Mouse (Mus musculus): ENCODE results near the gene Sgca. TPM values are rescaled to one million over a fixed set of nuclear protein-coding genes. Genes with fewer than 3 reads are reported as not detected.
A peak's percentile ranks its signal among the peaks of the same experiment; 100 is the strongest.

Sgca gene
- polyA plus RNA-seq, 1 experiment from 2014 or later: not detected

DNA sequence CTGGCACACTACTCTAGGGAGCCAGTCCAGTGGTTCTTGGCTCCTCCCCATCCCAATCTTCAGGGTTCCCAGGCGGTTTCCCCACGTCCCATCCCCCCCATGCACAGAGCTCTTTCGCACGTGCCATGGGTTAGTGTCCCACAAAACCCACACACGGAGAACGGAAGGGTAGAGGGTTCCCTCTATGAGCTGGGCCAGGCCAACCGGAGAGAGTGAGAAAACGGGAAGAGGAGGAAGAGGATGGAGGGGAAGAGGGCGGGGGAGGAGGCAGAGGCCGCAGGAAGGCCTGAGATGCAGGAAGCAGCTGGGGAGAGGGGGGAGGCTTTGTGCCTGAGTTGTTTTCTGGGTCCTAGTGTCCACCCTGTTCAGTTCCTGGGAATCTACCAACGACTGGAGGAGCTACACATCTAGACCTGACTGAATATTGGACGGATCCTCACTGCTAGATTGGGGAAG, 13.5 kb upstream of the Sgca start:
- H3K36me3 ChIP-seq (replicated peaks): peaks cover 7% of the 10 kb centered on the region
- peak; percentile 92 for DNase-seq (ENCODE audit: extremely low spot score, low spot score)
- H3K9me3 ChIP-seq: no peaks in the 10 kb centered on the region
- peak overlapping the region; percentile 97 for H3K27ac ChIP-seq
- H3K4me3 ChIP-seq: peak overlapping the region; percentile 96
- no peaks in the 10 kb centered on the region for H3K27me3 ChIP-seq (ENCODE audit: poor library complexity, severe bottlenecking)
- 0% methylated on average over 12 of the region's 12 CpGs for WGBS
- peaks cover 88% of the 10 kb centered on the region for H3K4me1 ChIP-seq

DNA sequence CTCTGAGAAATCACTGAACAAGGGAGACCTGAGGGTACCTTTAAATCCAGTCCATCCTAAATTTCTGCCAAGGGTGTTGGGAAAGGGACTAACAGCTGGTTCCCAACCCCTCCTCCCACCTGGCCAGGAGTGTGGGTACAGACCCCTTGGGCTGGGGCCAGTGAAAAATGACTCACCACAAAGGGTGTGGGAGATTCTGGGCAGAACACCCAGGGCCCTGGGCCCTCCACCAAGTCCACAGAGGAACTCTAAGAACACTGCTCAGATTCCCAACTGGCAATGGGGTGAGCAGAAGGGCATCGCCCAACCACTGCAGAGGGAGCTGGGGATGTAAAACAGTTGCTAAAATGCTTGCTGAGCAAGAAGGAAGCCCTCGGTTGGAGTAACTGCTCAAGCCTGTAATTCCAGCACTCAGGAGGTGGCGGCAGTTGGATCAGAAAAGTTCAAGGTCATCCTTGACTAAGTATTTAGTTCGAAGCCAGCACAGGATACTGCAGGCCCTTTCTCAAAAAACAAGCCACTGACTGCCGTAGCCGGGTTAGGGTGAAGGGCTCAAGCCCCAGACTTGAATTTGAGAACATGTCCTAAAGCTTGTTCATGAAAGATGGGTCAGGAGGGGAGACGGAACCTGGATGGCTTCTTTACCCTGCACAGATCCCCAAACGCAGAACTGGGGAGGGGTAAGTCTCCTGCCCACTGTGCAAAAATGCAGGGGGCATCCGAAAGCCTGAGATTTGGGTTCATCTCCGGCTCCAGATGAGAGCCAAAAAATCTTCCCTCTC, 12.8 kb upstream of the Sgca start:
- 22% methylated on average over 10 of the region's 10 CpGs for WGBS
- H3K36me3 ChIP-seq (replicated peaks): 0 out of 2 replicates have a peak, but pooled peaks cover 1% of the 10 kb centered on the region
- no peaks in the 10 kb centered on the region for H3K27me3 ChIP-seq (ENCODE audit: poor library complexity, severe bottlenecking)
- no peaks in the 10 kb centered on the region for H3K9me3 ChIP-seq
- no peak for DNase-seq (ENCODE audit: extremely low spot score, low spot score)
- peaks cover 82% of the 10 kb centered on the region for H3K4me1 ChIP-seq
- peak overlapping the region; percentile 96 for H3K4me3 ChIP-seq
- H3K27ac ChIP-seq: peak overlapping the region; percentile 97

DNA sequence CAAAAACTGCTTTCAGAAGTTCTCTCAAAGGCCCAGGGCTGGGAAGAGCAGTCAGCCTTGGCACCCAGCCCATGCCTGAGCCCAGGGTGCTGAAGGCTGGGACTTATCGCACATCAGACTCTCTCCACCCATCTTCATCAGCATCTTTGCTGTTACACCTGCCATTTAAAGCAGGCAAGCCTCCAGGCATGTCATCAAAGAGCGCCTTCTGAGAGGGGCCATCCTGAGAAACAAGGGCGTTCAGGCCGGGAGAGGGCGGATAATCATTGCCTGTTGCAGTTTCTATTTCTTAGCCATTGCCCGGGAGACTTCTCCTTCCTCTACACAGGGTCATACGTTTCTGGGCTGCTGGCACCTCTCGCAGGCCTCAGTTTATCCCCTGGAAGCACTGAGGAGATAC, 11.7 kb upstream of the Sgca start:
- Histone ChIP-seq H3K36me3 (replicated peaks) (no peaks in the 10 kb centered on the region), H3K27ac (peak overlapping the region; percentile 97), H3K4me3 (no peak overlapping the region), H3K27me3 (ENCODE audit: poor library complexity, severe bottlenecking) (no peaks in the 10 kb centered on the region), H3K4me1 (peaks cover 70% of the 10 kb centered on the region), H3K9me3 (no peaks in the 10 kb centered on the region)
- DNase-seq (ENCODE audit: extremely low spot score, low spot score): no peak
- WGBS: 82% methylated on average over 8 of the region's 8 CpGs

DNA sequence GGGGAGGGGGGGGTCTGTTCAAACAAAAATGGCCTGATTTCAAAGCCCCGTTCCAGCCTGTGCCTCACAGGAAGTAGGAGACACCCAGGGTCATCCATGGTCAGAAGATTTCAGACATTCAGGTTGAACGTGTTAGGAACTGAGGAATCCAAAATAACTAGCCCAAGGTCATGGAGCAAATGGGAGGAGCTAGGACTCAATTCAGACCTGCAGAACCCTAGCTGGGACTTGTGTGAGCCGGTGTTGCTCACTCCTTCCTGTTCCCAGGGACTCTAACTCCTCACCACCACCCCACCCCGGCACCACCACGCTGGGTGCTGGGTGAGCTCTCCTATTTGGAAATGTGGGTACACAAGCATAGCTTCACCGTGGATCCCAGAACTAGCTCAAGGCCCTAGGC, 11.2 kb upstream of the Sgca start:
- H3K27me3 ChIP-seq (ENCODE audit: poor library complexity, severe bottlenecking): no peaks in the 10 kb centered on the region
- peak overlapping the region; percentile 62 for H3K27ac ChIP-seq
- no peaks in the 10 kb centered on the region for H3K36me3 ChIP-seq (replicated peaks)
- no peaks in the 10 kb centered on the region for H3K9me3 ChIP-seq
- H3K4me1 ChIP-seq: peaks cover 65% of the 10 kb centered on the region
- no peak overlapping the region for H3K4me3 ChIP-seq
- WGBS: 53% methylated on average over 6 of the region's 6 CpGs
- no peak for DNase-seq (ENCODE audit: extremely low spot score, low spot score)

DNA sequence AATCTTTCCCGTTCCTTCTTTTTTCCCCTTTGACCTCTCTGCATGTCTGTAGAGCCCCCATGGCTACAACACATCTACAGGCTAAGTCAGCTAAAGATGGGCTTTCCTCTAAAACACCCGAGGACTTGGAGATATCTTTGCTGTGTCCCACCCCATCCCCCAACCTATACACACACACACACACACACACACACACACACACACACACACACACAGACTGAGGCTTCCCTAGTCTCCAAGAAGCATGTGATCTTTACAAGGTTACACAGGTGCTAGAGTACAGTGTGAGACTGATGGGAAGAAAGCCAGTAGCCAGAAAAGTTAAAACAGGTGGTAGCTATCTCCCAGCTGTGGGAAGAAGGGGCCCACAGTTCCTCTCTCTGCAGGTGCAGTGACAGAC, 10.3 kb upstream of the Sgca start:
- Histone ChIP-seq H3K9me3 (no peaks in the 10 kb centered on the region), H3K4me1 (peaks cover 56% of the 10 kb centered on the region), H3K36me3 (replicated peaks) (no peaks in the 10 kb centered on the region), H3K27me3 (ENCODE audit: poor library complexity, severe bottlenecking) (no peaks in the 10 kb centered on the region), H3K4me3 (no peak overlapping the region), H3K27ac (peak overlapping the region; percentile 62; the same call in 1 of the 2 replicates)
- WGBS: 74% methylated on average over 2 of the region's 2 CpGs
- DNase-seq (ENCODE audit: extremely low spot score, low spot score): no peak

DNA sequence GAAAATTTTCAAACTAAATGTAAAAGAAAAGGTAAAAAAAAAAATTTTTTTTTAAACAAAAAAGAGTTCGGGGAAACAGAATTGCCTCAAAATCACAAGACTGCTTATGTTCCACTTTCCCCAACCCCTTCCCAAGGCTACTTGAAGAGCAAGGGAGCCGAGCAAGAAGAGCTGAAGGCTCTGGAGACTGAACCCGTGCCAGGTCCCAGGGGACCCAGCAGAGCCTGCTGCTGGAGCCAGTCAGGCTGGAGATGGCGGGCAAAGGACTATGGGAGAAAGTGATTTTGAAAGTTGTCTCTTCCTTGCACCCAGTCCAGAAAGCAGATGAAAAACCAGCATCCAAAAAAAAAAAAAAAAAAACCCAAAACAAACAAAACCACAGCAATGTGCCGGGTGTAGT, 9.7 kb upstream of the Sgca start:
- no peak overlapping the region for H3K27ac ChIP-seq
- no peak for DNase-seq (ENCODE audit: extremely low spot score, low spot score)
- WGBS: 85% methylated on average over 5 of the region's 5 CpGs
- H3K4me3 ChIP-seq: no peak overlapping the region
- no peaks in the 10 kb centered on the region for H3K36me3 ChIP-seq (replicated peaks)
- H3K4me1 ChIP-seq: peaks cover 54% of the 10 kb centered on the region
- no peaks in the 10 kb centered on the region for H3K9me3 ChIP-seq
- no peaks in the 10 kb centered on the region for H3K27me3 ChIP-seq (ENCODE audit: poor library complexity, severe bottlenecking)

DNA sequence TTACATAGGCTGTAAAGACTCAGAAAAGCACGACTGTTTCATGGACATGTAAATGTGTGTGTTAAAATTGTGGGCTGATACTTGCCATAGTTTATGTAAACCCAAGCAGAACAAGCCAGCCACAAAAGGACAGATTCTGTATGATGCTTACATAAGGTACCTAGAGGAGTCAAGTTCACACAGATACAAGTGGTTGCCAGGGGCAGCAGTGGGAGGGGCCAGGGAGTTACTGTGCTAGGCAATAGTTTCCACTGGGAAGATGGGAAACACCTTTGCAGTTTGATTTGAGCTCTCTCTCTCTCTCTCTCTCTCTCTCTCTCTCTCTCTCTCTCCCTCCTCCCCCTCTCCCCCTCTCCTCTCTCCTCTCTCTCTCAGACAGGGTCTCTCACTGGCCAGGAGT, 9.0 kb upstream of the Sgca start:
- Histone ChIP-seq H3K36me3 (replicated peaks) (no peaks in the 10 kb centered on the region), H3K4me1 (peaks cover 47% of the 10 kb centered on the region), H3K27ac (peak overlapping the region; percentile 67), H3K9me3 (no peaks in the 10 kb centered on the region), H3K4me3 (no peak overlapping the region), H3K27me3 (ENCODE audit: poor library complexity, severe bottlenecking) (no peaks in the 10 kb centered on the region)
- WGBS: 58% methylated on average over 1 of the region's 1 CpGs
- DNase-seq (ENCODE audit: extremely low spot score, low spot score): no peak

DNA sequence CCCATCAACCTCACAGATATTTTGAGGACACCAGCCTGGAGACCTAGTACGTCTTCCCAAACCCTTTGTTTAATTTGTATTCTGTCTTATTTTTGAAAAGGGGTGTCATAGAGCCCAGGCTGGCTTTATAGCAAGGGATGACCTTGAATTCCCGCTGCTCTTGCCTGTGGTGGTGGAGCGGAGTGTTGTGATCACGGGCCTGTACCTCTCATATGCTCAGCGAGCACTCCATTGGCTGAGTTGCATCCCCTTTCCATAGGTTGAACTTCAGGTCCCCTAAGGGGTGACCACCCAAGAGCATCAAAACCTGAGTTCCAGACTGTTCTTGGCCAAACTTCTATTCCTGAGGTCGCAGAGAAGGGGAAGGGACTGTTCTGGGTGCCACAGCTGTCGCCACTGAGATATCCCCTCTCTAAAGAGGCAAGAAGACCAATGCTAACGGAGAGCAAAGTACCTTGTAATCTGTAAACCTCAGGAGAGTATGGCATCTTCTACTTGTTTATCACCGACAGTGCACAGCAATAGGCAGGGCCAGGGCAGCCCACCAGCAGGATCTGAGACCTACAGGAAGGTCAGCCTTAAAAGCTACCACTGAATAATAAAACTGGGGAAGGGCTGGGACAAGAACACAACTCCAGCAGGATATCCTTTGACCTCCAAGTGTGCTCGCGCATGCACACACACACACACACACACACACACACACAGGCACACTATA, 3.5 kb upstream of the Sgca start:
- H3K4me3 ChIP-seq: peak overlapping the region; percentile 42
- H3K36me3 ChIP-seq (replicated peaks): no peaks in the 10 kb centered on the region
- peaks cover 21% of the 10 kb centered on the region for H3K4me1 ChIP-seq
- H3K27ac ChIP-seq: peak overlapping the region; percentile 88
- H3K27me3 ChIP-seq (ENCODE audit: poor library complexity, severe bottlenecking): no peaks in the 10 kb centered on the region
- no peaks in the 10 kb centered on the region for H3K9me3 ChIP-seq
- no peak for DNase-seq (ENCODE audit: extremely low spot score, low spot score)
- 80% methylated on average over 11 of the region's 11 CpGs for WGBS

DNA sequence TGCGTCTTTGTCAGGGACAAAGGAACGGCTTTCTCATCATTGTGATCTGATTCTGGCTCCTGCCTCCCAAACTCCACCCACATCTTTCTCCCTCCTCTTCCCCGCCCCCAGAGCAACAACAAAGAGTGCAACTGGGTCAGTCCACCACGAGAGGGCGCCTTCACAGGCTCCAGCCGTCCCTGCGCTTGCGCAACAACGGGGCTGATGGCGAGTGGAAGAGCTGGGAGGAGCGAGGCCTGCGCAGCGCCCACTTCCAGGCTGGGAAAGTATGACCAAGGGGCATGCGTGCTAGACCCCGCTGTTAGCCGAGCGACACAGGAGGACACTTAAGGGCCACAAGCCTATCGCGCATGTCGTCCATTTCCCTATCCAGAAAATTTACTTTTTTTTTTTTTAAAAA, 2.8 kb upstream of the Sgca start:
- under 1% methylated on average over 20 of the region's 20 CpGs for WGBS
- Histone ChIP-seq H3K4me3 (peak overlapping the region; percentile 42), H3K27me3 (ENCODE audit: poor library complexity, severe bottlenecking) (no peaks in the 10 kb centered on the region)

DNA sequence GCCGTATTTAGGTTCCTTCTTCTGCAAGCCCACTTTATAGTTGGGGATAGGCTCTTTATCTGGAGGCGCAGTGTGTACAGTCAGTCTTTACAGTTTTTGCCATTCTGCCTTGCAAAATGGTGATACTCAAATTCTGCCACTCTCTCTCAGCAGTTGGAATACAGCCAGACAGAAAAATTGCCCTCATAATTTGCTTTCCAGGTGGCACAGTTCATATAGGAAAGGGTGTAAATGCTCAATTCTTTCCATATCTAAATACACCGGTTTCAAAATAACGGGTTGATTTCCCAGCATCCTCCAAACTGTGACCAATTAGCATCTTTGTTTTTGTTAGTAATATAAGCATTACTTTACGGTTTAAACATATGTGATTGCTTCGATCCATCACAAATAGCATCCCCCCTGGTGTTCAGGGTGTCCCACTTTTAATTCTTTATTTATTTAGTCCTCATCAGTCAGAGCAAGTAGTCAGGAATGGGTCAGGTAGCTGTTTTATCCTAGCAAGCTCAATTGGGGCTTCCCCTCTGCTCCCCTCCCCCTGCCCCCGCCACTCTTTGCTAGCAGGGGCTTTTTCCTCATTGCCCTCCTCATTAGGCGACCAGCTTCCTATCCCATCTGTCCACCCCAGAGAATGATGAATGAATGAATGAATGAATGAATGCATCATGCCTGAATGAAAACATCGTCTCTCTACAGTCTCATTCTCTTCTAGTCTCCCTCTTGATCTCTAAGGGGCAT, 2.2 kb upstream of the Sgca start:
- no peaks in the 10 kb centered on the region for H3K36me3 ChIP-seq (replicated peaks)
- H3K4me3 ChIP-seq: peak overlapping the region; percentile 42
- no peaks in the 10 kb centered on the region for H3K27me3 ChIP-seq (ENCODE audit: poor library complexity, severe bottlenecking)
- peak overlapping the region; percentile 88 for H3K27ac ChIP-seq
- no peaks in the 10 kb centered on the region for H3K9me3 ChIP-seq
- no peak for DNase-seq (ENCODE audit: extremely low spot score, low spot score)
- H3K4me1 ChIP-seq: peaks cover 22% of the 10 kb centered on the region
- 52% methylated on average over 9 of the region's 9 CpGs for WGBS

More for the DNA sequence above, 2.8 kb upstream of the Sgca start:
- Histone ChIP-seq H3K9me3 (no peaks in the 10 kb centered on the region), H3K27ac (peak overlapping the region; percentile 88), H3K36me3 (replicated peaks) (no peaks in the 10 kb centered on the region), H3K4me1 (peaks cover 21% of the 10 kb centered on the region)
- peak; percentile 97 for DNase-seq (ENCODE audit: extremely low spot score, low spot score)

DNA sequence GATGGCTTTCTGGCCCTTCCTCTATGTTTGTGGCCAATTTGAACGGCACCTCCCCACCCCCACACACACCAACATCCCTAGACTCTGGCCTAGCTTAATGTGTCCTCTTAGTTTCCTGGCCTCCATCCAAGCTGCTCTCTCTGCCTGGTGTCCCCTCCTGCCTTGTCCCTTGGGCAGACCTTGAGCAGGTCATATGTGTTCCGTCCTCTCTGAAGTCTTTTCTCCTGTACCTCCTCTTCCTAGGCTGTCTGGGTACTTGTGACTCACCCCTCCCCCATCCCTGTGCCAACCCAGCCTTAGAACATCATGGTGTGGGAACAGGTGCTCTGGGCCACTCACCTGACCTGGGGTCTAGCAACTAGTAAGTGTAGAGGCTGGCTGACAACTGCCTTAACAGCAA, 1.2 kb downstream of the Sgca start:
- Histone ChIP-seq H3K27me3 (ENCODE audit: poor library complexity, severe bottlenecking) (peaks cover 20% of the 10 kb centered on the region), H3K4me3 (no peak overlapping the region), H3K36me3 (replicated peaks) (no peaks in the 10 kb centered on the region), H3K4me1 (peaks cover 29% of the 10 kb centered on the region), H3K27ac (no peak overlapping the region), H3K9me3 (no peaks in the 10 kb centered on the region)
- DNase-seq (ENCODE audit: extremely low spot score, low spot score): no peak
- WGBS: 92% methylated on average over 2 of the region's 2 CpGs

DNA sequence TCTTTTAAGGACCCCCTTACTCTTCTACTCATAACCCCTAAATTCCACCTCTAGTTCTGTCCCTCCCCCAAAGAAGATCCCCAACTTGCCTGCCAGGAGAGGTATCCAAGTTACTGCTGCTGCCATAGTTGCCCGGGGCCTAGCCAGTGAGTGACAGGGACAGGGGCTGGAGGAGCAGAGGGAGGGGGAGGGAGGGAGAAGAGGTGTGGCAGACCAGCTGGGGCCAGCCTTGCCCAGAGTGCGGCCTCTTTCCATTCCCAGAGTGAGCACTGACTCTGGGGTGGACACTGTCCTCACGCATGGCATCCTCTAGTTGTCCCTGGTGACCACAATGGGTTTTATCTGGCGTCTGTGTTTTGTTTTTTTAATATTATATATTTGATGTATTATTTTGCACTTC, 2.8 kb downstream of the Sgca start:
- Histone ChIP-seq H3K4me3 (no peak overlapping the region), H3K27me3 (ENCODE audit: poor library complexity, severe bottlenecking) (peaks cover 27% of the 10 kb centered on the region), H3K9me3 (no peaks in the 10 kb centered on the region), H3K27ac (no peak overlapping the region), H3K4me1 (peaks cover 13% of the 10 kb centered on the region), H3K36me3 (replicated peaks) (no peaks in the 10 kb centered on the region)
- no peak for DNase-seq (ENCODE audit: extremely low spot score, low spot score)
- 53% methylated on average over 4 of the region's 4 CpGs for WGBS
